Mouse (Mus musculus): ENCODE measurements around the gene Srrm2. TPM values are rescaled to one million over a fixed set of nuclear protein-coding genes. Genes with fewer than 3 reads are reported as not detected.

Srrm2 gene
- polyA plus RNA-seq, 1 experiment from 2014 or later: 170 TPM

- no peaks in the 10 kb centered on the region for H3K9me3 ChIP-seq (replicated peaks)
- WGBS (ENCODE audit: insufficient replicate concordance): 58% methylated on average over 3 of the region's 3 CpGs
- no peak overlapping the region for H3K4me3 ChIP-seq (replicated peaks)
- H3K27me3 ChIP-seq: peaks cover 65% of the 10 kb centered on the region
- no peak overlapping the region for H3K27ac ChIP-seq (replicated peaks)
- H3K36me3 ChIP-seq (replicated peaks): no peaks in the 10 kb centered on the region
- no peak for ATAC-seq (ENCODE audit: insufficient read depth)
- H3K4me1 ChIP-seq (replicated peaks): peaks cover 24% of the 10 kb centered on the region
- no peak overlapping the region for H3K4me2 ChIP-seq
- no peak overlapping the region for H3K9ac ChIP-seq
Observed at GRCm38 (mm10) chr17:23747471-23747870, 42.9 kb upstream of the Srrm2 start.

- Histone ChIP-seq H3K36me3 (replicated peaks) (no peaks in the 10 kb centered on the region), H3K27ac (replicated peaks) (no peak overlapping the region), H3K4me2 (no peak overlapping the region), H3K9me3 (replicated peaks) (no peaks in the 10 kb centered on the region), H3K27me3 (peaks cover 60% of the 10 kb centered on the region), H3K9ac (no peak overlapping the region), H3K4me3 (replicated peaks) (no peak overlapping the region), H3K4me1 (replicated peaks) (peaks cover 22% of the 10 kb centered on the region)
- ATAC-seq (ENCODE audit: insufficient read depth): no peak
- WGBS (ENCODE audit: insufficient replicate concordance): 21% methylated on average over 6 of the region's 6 CpGs
Observed at GRCm38 (mm10) chr17:23748026-23748425, 42.3 kb upstream of the Srrm2 start.

GRCm38 (mm10) chr17:23748631-23749391 is 41.5 kb upstream of the Srrm2 start:
- ATAC-seq (ENCODE audit: insufficient read depth): peak; percentile 20; the same call in 1 of the 2 replicates
- Histone ChIP-seq H3K4me3 (replicated peaks) (peak overlapping the region; percentile 46), H3K27me3 (peaks cover 52% of the 10 kb centered on the region), H3K9me3 (replicated peaks) (no peaks in the 10 kb centered on the region), H3K4me2 (peak overlapping the region; percentile 61), H3K4me1 (replicated peaks) (peaks cover 22% of the 10 kb centered on the region), H3K9ac (no peak overlapping the region), H3K27ac (replicated peaks) (no peak overlapping the region), H3K36me3 (replicated peaks) (no peaks in the 10 kb centered on the region)
- WGBS (ENCODE audit: insufficient replicate concordance): 19% methylated on average over 10 of the region's 10 CpGs

GRCm38 (mm10) chr17:23749400-23750191 is 40.7 kb upstream of the Srrm2 start:
- WGBS (ENCODE audit: insufficient replicate concordance): 62% methylated on average over 11 of the region's 11 CpGs
- H3K4me2 ChIP-seq: peak overlapping the region; percentile 61
- H3K27me3 ChIP-seq: peaks cover 44% of the 10 kb centered on the region
- H3K4me1 ChIP-seq (replicated peaks): peaks cover 22% of the 10 kb centered on the region
- no peaks in the 10 kb centered on the region for H3K9me3 ChIP-seq (replicated peaks)
- ATAC-seq (ENCODE audit: insufficient read depth): no peak
- H3K4me3 ChIP-seq (replicated peaks): peak overlapping the region; percentile 46
- H3K9ac ChIP-seq: no peak overlapping the region
- H3K36me3 ChIP-seq (replicated peaks): no peaks in the 10 kb centered on the region
- H3K27ac ChIP-seq (replicated peaks): no peak overlapping the region

GRCm38 (mm10) chr17:23755689-23756088 is 34.6 kb upstream of the Srrm2 start:
- Histone ChIP-seq H3K27ac (replicated peaks) (no peak overlapping the region), H3K9ac (no peak overlapping the region)
- no peak for ATAC-seq (ENCODE audit: insufficient read depth)

GRCm38 (mm10) chr17:23757581-23757980 is 32.8 kb upstream of the Srrm2 start:
- ATAC-seq (ENCODE audit: insufficient read depth): no peak
- Histone ChIP-seq H3K4me2 (no peak overlapping the region), H3K27me3 (no peaks in the 10 kb centered on the region), H3K4me1 (replicated peaks) (no peaks in the 10 kb centered on the region), H3K4me3 (replicated peaks) (no peak overlapping the region), H3K27ac (replicated peaks) (no peak overlapping the region), H3K36me3 (replicated peaks) (no peaks in the 10 kb centered on the region), H3K9ac (no peak overlapping the region), H3K9me3 (replicated peaks) (no peaks in the 10 kb centered on the region)
- 79% methylated on average over 9 of the region's 9 CpGs for WGBS (ENCODE audit: insufficient replicate concordance)

More at GRCm38 (mm10) chr17:23755689-23756088, 34.6 kb upstream of the Srrm2 start:
- Histone ChIP-seq H3K4me2 (no peak overlapping the region), H3K9me3 (replicated peaks) (no peaks in the 10 kb centered on the region), H3K36me3 (replicated peaks) (no peaks in the 10 kb centered on the region), H3K4me1 (replicated peaks) (no peaks in the 10 kb centered on the region), H3K4me3 (replicated peaks) (no peak overlapping the region), H3K27me3 (no peaks in the 10 kb centered on the region)
- 48% methylated on average over 13 of the region's 13 CpGs for WGBS (ENCODE audit: insufficient replicate concordance)

- 81% methylated on average over 8 of the region's 8 CpGs for WGBS (ENCODE audit: insufficient replicate concordance)
- no peaks in the 10 kb centered on the region for H3K36me3 ChIP-seq (replicated peaks)
Observed at GRCm38 (mm10) chr17:23758801-23759200, 31.5 kb upstream of the Srrm2 start.

GRCm38 (mm10) chr17:23760231-23760630 is 30.1 kb upstream of the Srrm2 start:
- no peak overlapping the region for H3K4me3 ChIP-seq (replicated peaks)
- no peak overlapping the region for H3K27ac ChIP-seq (replicated peaks)
- no peaks in the 10 kb centered on the region for H3K4me1 ChIP-seq (replicated peaks)
- no peak overlapping the region for H3K4me2 ChIP-seq
- H3K9ac ChIP-seq: no peak overlapping the region
- no peak for ATAC-seq (ENCODE audit: insufficient read depth)
- no peaks in the 10 kb centered on the region for H3K36me3 ChIP-seq (replicated peaks)
- no peaks in the 10 kb centered on the region for H3K9me3 ChIP-seq (replicated peaks)
- WGBS (ENCODE audit: insufficient replicate concordance): 82% methylated on average over 9 of the region's 9 CpGs
- no peaks in the 10 kb centered on the region for H3K27me3 ChIP-seq

More at GRCm38 (mm10) chr17:23758801-23759200, 31.5 kb upstream of the Srrm2 start:
- H3K4me2 ChIP-seq: no peak overlapping the region
- H3K27ac ChIP-seq (replicated peaks): no peak overlapping the region
- no peak overlapping the region for H3K9ac ChIP-seq
- H3K9me3 ChIP-seq (replicated peaks): no peaks in the 10 kb centered on the region
- no peaks in the 10 kb centered on the region for H3K4me1 ChIP-seq (replicated peaks)
- no peak for ATAC-seq (ENCODE audit: insufficient read depth)
- no peaks in the 10 kb centered on the region for H3K27me3 ChIP-seq
- H3K4me3 ChIP-seq (replicated peaks): no peak overlapping the region

- Histone ChIP-seq H3K9me3 (replicated peaks) (no peaks in the 10 kb centered on the region), H3K4me3 (replicated peaks) (no peak overlapping the region), H3K36me3 (replicated peaks) (no peaks in the 10 kb centered on the region), H3K4me1 (replicated peaks) (no peaks in the 10 kb centered on the region), H3K4me2 (no peak overlapping the region), H3K27me3 (no peaks in the 10 kb centered on the region), H3K27ac (replicated peaks) (no peak overlapping the region), H3K9ac (no peak overlapping the region)
- 68% methylated on average over 3 of the region's 3 CpGs for WGBS (ENCODE audit: insufficient replicate concordance)
- no peak for ATAC-seq (ENCODE audit: insufficient read depth)
Observed at GRCm38 (mm10) chr17:23761155-23761554, 29.2 kb upstream of the Srrm2 start.

- no peak for ATAC-seq (ENCODE audit: insufficient read depth)
- H3K27me3 ChIP-seq: no peaks in the 10 kb centered on the region
- H3K4me3 ChIP-seq (replicated peaks): no peak overlapping the region
- no peaks in the 10 kb centered on the region for H3K9me3 ChIP-seq (replicated peaks)
- no peaks in the 10 kb centered on the region for H3K4me1 ChIP-seq (replicated peaks)
- H3K9ac ChIP-seq: no peak overlapping the region
- H3K4me2 ChIP-seq: no peak overlapping the region
- H3K27ac ChIP-seq (replicated peaks): no peak overlapping the region
- 81% methylated on average over 11 of the region's 11 CpGs for WGBS (ENCODE audit: insufficient replicate concordance)
- no peaks in the 10 kb centered on the region for H3K36me3 ChIP-seq (replicated peaks)
Observed at GRCm38 (mm10) chr17:23762976-23763375, 27.4 kb upstream of the Srrm2 start.

GRCm38 (mm10) chr17:23770493-23770892 is 19.8 kb upstream of the Srrm2 start:
- no peak for ATAC-seq (ENCODE audit: insufficient read depth)
- Histone ChIP-seq H3K36me3 (replicated peaks) (no peaks in the 10 kb centered on the region), H3K4me2 (peak overlapping the region; percentile 90), H3K27me3 (no peaks in the 10 kb centered on the region), H3K9ac (peak overlapping the region; percentile 91), H3K27ac (replicated peaks) (no peak overlapping the region), H3K9me3 (replicated peaks) (no peaks in the 10 kb centered on the region), H3K4me3 (replicated peaks) (peak overlapping the region; percentile 87), H3K4me1 (replicated peaks) (peaks cover 21% of the 10 kb centered on the region)
- 27% methylated on average over 2 of the region's 2 CpGs for WGBS (ENCODE audit: insufficient replicate concordance)

Measured in liver, embryonic 15.5 days (tissue).